Mouse (Mus musculus): Measurements from ENCODE around the gene Mettl22.

DNA sequence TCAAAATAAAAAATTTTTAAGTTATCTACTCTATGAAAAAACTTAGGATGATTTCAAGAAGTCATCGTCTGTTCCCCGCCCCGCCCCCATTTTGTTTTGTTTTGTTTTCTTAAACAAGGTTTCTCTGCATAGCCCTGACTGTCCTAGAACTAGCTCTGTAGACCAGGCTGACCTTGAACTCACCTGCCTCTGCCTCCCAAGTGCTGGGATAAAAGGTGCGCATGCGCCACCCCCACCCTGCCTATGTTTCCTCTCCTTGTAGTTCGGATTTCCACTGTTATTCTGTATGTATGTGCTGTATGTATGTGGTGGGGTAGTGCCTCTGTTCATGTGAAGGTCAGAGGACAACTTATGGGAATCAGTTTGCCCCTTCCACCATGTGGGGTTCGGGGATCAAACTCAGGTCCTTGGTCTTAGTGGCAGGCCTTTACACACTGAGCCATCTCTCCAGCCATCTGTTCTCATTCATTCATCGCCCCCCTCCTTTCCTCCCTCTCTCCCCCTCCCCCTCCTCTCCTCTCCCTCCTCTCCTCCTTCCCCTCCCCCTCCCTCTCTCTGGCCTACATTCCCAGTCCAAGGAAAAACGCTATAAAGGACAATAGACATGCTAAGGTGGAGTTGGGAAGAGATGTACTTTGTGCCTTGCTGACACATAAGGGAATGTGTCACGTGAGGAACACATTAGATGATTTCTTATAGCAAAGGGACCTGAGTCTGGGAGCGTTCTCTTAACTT, 64.0 kb downstream of the Mettl22 start:
- TF ChIP-seq CTCF (IDR thresholded peaks at IDR 0.05; ENCODE audit: low read depth) = no peak
- TF ChIP-seq EP300 (optimal IDR thresholded peaks at IDR 0.05) = no peak
